Comparison of ENCODE assay signal across 11 mouse cellular contexts in the genomic region with DNA sequence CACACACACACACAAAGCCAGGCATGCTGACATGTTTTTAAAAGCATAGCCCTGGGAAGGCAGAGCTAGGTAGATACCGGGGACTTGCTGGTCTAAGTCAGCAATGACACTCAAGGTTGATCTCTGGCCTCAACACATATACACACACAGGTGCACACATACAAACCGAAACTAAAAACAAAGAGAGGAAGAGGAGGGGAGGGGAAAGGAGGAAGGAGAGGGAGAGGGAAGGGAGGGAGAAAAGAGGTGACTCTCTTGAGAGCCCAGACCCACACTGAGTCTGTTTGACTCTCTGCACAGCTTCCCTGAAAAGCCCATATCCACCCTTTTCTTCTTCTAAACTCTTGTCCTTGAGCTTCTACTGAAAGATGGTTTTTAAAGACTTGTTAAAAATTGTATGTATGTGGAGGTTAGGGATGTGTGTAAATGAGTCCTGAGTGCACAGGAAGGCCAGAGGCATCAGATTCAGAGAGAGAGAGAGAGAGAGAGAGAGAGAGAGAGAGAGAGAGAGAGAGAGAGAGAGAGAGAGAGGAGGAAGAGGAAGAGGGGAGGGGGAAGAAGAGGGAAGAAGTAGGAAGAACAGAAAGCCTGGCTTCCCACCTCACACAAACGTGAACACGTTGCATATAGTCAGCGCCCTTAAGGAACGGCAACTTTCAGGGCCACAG. TPM values are rescaled to one million over a fixed set of nuclear protein-coding genes. Genes with fewer than 3 reads are reported as not detected.
DNase-seq lines count a peak whose midpoint lies in the region; ATAC-seq lines count a peak whose summit lies in the region.
"Had no signal": no experiment of that assay in that cellular context is flagged by ENCODE, and none has a peak within 500 bp of the region (broad histone marks: within the 10 kb centered on the region; RNA-seq: fewer than 3 reads in every experiment).

No protein-coding gene starts in this region.

- no peak for ATAC-seq in erythroblast, adult 5-6 weeks (replicated peaks; ENCODE audit: low FRiP score, poor library complexity, severe bottlenecking)
- ATAC-seq in liver, embryonic 11.5 days (replicated peaks; ENCODE audit: low FRiP score), result no peak

- H3K27ac ChIP-seq in liver, embryonic 11.5 days (ENCODE audit: low read depth, low read length), result peak overlapping the region; percentile 52
- H3K27ac ChIP-seq in brown adipose tissue, adult 24 weeks (replicated peaks; ENCODE audit: low read depth, low read length), result peak overlapping the region; percentile 65
- H3K27ac ChIP-seq: embryonic facial prominence, embryonic 12.5 days; hindbrain, embryonic 15.5 days; midbrain, embryonic 12.5 days had no signal

- 46% methylated on average over 6 of the region's 6 CpGs for WGBS in liver, embryonic 11.5 days

- H3K4me2 ChIP-seq in liver, embryonic 11.5 days, result peak overlapping the region; percentile 71
- H3K4me2 ChIP-seq: embryonic facial prominence, embryonic 12.5 days; hindbrain, embryonic 15.5 days; midbrain, embryonic 12.5 days had no signal

- peak overlapping the region; percentile 34; the same call in 1 of the 2 replicates for H3K9ac ChIP-seq in liver, embryonic 11.5 days (ENCODE audit: low read depth, low read length)
- H3K9ac ChIP-seq: embryonic facial prominence, embryonic 12.5 days; hindbrain, embryonic 15.5 days; midbrain, embryonic 12.5 days had no signal

- H3K4me3 ChIP-seq in erythroblast, embryonic 14.5 days (replicated peaks), result peak overlapping the region; percentile 62
- H3K4me3 ChIP-seq in liver, embryonic 11.5 days (ENCODE audit: low read depth, low read length), result peak overlapping the region; percentile 29
- H3K4me3 ChIP-seq in brown adipose tissue, adult 24 weeks (ENCODE audit: insufficient read depth, low read depth, low read length), result no peak overlapping the region
- H3K4me3 ChIP-seq: embryonic facial prominence, embryonic 12.5 days; hindbrain, embryonic 15.5 days; midbrain, embryonic 12.5 days had no signal

- no peaks in the 10 kb centered on the region for H3K9me3 ChIP-seq in erythroblast, embryonic 14.5 days (ENCODE audit: control insufficient read depth, low read length)
- no peaks in the 10 kb centered on the region for H3K9me3 ChIP-seq in liver, embryonic 11.5 days (ENCODE audit: control insufficient read depth, low read length)
- H3K9me3 ChIP-seq: embryonic facial prominence, embryonic 12.5 days; hindbrain, embryonic 15.5 days; midbrain, embryonic 12.5 days had no signal

- H3K27me3 ChIP-seq in erythroblast, embryonic 14.5 days (ENCODE audit: control insufficient read depth), result no peaks in the 10 kb centered on the region
- H3K27me3 ChIP-seq in liver, embryonic 11.5 days (replicated peaks; ENCODE audit: control insufficient read depth, insufficient read depth, low read length), result no peaks in the 10 kb centered on the region
- H3K27me3 ChIP-seq in splenic B cell, adult 2 months (ENCODE audit: control insufficient read depth, insufficient read depth, low read length, poor library complexity, severe bottlenecking), result no peaks in the 10 kb centered on the region
- H3K27me3 ChIP-seq: embryonic facial prominence, embryonic 12.5 days; hindbrain, embryonic 15.5 days; midbrain, embryonic 12.5 days had no signal

- peaks cover 38% of the 10 kb centered on the region for H3K4me1 ChIP-seq in erythroblast, embryonic 14.5 days (ENCODE audit: control insufficient read depth)
- H3K4me1 ChIP-seq in liver, embryonic 11.5 days (replicated peaks; ENCODE audit: control insufficient read depth, insufficient read depth, low read length), result peaks cover 28% of the 10 kb centered on the region
- peaks cover 24% of the 10 kb centered on the region; the same call in 1 of the 2 replicates for H3K4me1 ChIP-seq in brown adipose tissue, adult 24 weeks (ENCODE audit: control insufficient read depth, insufficient read depth, insufficient read length, low read length)
- H3K4me1 ChIP-seq: hindbrain, embryonic 15.5 days had no signal

- DNase-seq in liver, embryonic 11.5 days (ENCODE audit: low spot score), result no peak
- no peak for DNase-seq in liver
- DNase-seq in splenic B cell, adult 2 months (ENCODE audit: low read depth, low spot score), result peak; percentile 64
- DNase-seq in frontal cortex, postnatal 25 days (ENCODE audit: low spot score in 2 of 2), result no peak
- DNase-seq in neural tube, embryonic 10.5 days (ENCODE audit: extremely low spot score, low spot score), result no peak

- no peaks in the 10 kb centered on the region for H3K36me3 ChIP-seq in erythroblast, embryonic 14.5 days (ENCODE audit: control insufficient read depth)
- no peaks in the 10 kb centered on the region for H3K36me3 ChIP-seq in liver, embryonic 11.5 days (ENCODE audit: control insufficient read depth, insufficient read depth, low read length)
- no peaks in the 10 kb centered on the region for H3K36me3 ChIP-seq in splenic B cell, adult 2 months (ENCODE audit: control insufficient read depth, insufficient read depth, low read length, poor library complexity, severe bottlenecking)
- H3K36me3 ChIP-seq: embryonic facial prominence, embryonic 12.5 days; hindbrain, embryonic 15.5 days; midbrain, embryonic 12.5 days had no signal

RNA-seq across cellular contexts. Expression of a gene that starts 38.9 kb away (rescaled TPM):
- polyA plus RNA-seq in erythroblast, embryonic 14.5 days (2012), result 34.9 and 39.7 TPM in 2 replicates
- total RNA-seq in erythroblast, adult 5-6 weeks (2015; ENCODE audit: low replicate concordance), result 111 and 127 TPM in 2 replicates
- 137 and 289 TPM in 2 replicates for total RNA-seq in erythroblast, adult 5-6 weeks (2017; ENCODE audit: low replicate concordance)
- 116 and 118 TPM in 2 replicates for polyA plus RNA-seq in liver, embryonic 11.5 days (2014; fragmentation: Nextera tagmentation; extraction: Ambion mirVana)
- polyA plus RNA-seq in brown adipose tissue, adult 24 weeks (2012; ENCODE audit: insufficient read depth, insufficient read length, missing spikeins), result 2.5 and 7.4 TPM in 2 replicates

RNA-seq across cellular contexts. Expression of a gene that starts 42.1 kb away (rescaled TPM):
- 1,886 and 6,516 TPM in 2 replicates for polyA plus RNA-seq in erythroblast, embryonic 14.5 days (2012)
- 939 and 1,145 TPM in 2 replicates for total RNA-seq in erythroblast, adult 5-6 weeks (2015; ENCODE audit: low replicate concordance)
- total RNA-seq in erythroblast, adult 5-6 weeks (2017; ENCODE audit: low replicate concordance), result 1,067 and 1,257 TPM in 2 replicates
- polyA plus RNA-seq in liver, embryonic 11.5 days (2014; fragmentation: Nextera tagmentation; extraction: Ambion mirVana), result 3,796 and 3,887 TPM in 2 replicates
- 4,010 and 5,287 TPM in 2 replicates for polyA plus RNA-seq in brown adipose tissue, adult 24 weeks (2012; ENCODE audit: insufficient read depth, insufficient read length, missing spikeins)
